Mouse (Mus musculus): Measurements from ENCODE around the gene Mcoln2.

- TF ChIP-seq TAL1 (conservative IDR thresholded peaks at IDR 0.05; ENCODE audit: low read depth, low read length) (no peak), CTCF (IDR thresholded peaks at IDR 0.05; ENCODE audit: low read depth, low read length) (no peak), POLR2AphosphoS5 (IDR thresholded peaks at IDR 0.05; ENCODE audit: insufficient replicate concordance, low read depth, low read length) (no peak)
These were observed 396 bp downstream of the Mcoln2 start for GRCm38 (mm10) chr3:146150058-146150400.
